Comparison of ENCODE assay signal across 38 mouse cellular contexts in genomic region chr1:161769329-161769728, GRCm38 (mm10). TPM values are rescaled to one million over a fixed set of nuclear protein-coding genes. Genes with fewer than 3 reads are reported as not detected.
"Had no signal": no experiment of that assay in that cellular context is flagged by ENCODE, and none has a peak within 500 bp of the region (broad histone marks: within the 10 kb centered on the region; RNA-seq: fewer than 3 reads in every experiment).

No protein-coding gene starts in this region.

- H3K4me1 ChIP-seq: limb, embryonic 10.5 days; limb, embryonic 12.5 days; limb, embryonic 13.5 days; limb, embryonic 15.5 days; midbrain, embryonic 10.5 days; midbrain, embryonic 12.5 days; midbrain, embryonic 13.5 days; midbrain, embryonic 15.5 days; neural tube, embryonic 12.5 days had no signal

- ATAC-seq: liver, embryonic 12.5 days; liver, postnatal 0 days; lung, postnatal 0 days; midbrain, embryonic 13.5 days; midbrain, embryonic 15.5 days; midbrain, embryonic 16.5 days had no signal

- H3K9me3 ChIP-seq: limb, embryonic 10.5 days; limb, embryonic 12.5 days; limb, embryonic 13.5 days; limb, embryonic 15.5 days; liver, embryonic 12.5 days; liver, embryonic 13.5 days; liver, embryonic 15.5 days; lung, embryonic 15.5 days; megakaryocyte, embryonic 14.5 days; midbrain, embryonic 10.5 days; midbrain, embryonic 12.5 days; midbrain, embryonic 13.5 days; midbrain, embryonic 15.5 days; neural tube, embryonic 12.5 days had no signal

- DNase-seq: left cerebral cortex, postnatal 4 days; liver; liver, embryonic 13.5 days; liver, postnatal 0 days; lung, adult 18-20 months; lung, adult 2 months; lung, embryonic 14.5 days; lung, postnatal 10 days; lung, postnatal 14 days; lung, postnatal 36 days; lung, postnatal 4 days; midbrain, embryonic 14.5 days had no signal

- H3K9ac ChIP-seq: limb, embryonic 12.5 days; limb, embryonic 13.5 days; limb, embryonic 15.5 days; liver, embryonic 12.5 days; liver, embryonic 13.5 days; liver, embryonic 14.5 days; liver, embryonic 15.5 days; liver, postnatal 0 days; lung, embryonic 14.5 days; lung, embryonic 15.5 days; midbrain, embryonic 12.5 days; midbrain, embryonic 13.5 days; midbrain, embryonic 15.5 days; neural tube, embryonic 12.5 days had no signal

- H3K4me2 ChIP-seq: limb, embryonic 12.5 days; limb, embryonic 13.5 days; limb, embryonic 15.5 days; liver, embryonic 11.5 days; liver, embryonic 12.5 days; liver, embryonic 13.5 days; liver, embryonic 15.5 days; lung, embryonic 14.5 days; lung, embryonic 15.5 days; midbrain, embryonic 11.5 days; midbrain, embryonic 12.5 days; midbrain, embryonic 13.5 days; midbrain, embryonic 15.5 days; neural tube, embryonic 12.5 days had no signal

- H3K27ac ChIP-seq: limb, embryonic 10.5 days; limb, embryonic 12.5 days; limb, embryonic 13.5 days; limb, embryonic 15.5 days; liver, embryonic 12.5 days; liver, embryonic 13.5 days; liver, embryonic 14.5 days; liver, embryonic 15.5 days; lung, embryonic 15.5 days; macrophage; midbrain, embryonic 10.5 days; midbrain, embryonic 12.5 days; midbrain, embryonic 13.5 days; midbrain, embryonic 15.5 days; neural tube, embryonic 12.5 days had no signal

- H3K27me3 ChIP-seq: limb, embryonic 12.5 days; limb, embryonic 13.5 days; limb, embryonic 15.5 days; liver, embryonic 15.5 days; lung, embryonic 15.5 days; midbrain, embryonic 12.5 days; midbrain, embryonic 13.5 days; midbrain, embryonic 15.5 days; neural tube, embryonic 12.5 days had no signal

- H3K4me3 ChIP-seq: limb, embryonic 10.5 days; limb, embryonic 12.5 days; limb, embryonic 13.5 days; limb, embryonic 15.5 days; liver, embryonic 12.5 days; liver, embryonic 13.5 days; liver, embryonic 15.5 days; lung, embryonic 15.5 days; megakaryocyte, embryonic 14.5 days; midbrain, embryonic 10.5 days; midbrain, embryonic 12.5 days; midbrain, embryonic 13.5 days; midbrain, embryonic 15.5 days; myocyte; neural tube, embryonic 12.5 days had no signal

- H3K36me3 ChIP-seq: limb, embryonic 10.5 days; limb, embryonic 12.5 days; limb, embryonic 13.5 days; limb, embryonic 15.5 days; liver, embryonic 12.5 days; liver, embryonic 13.5 days; liver, embryonic 15.5 days; lung, embryonic 15.5 days; midbrain, embryonic 10.5 days; midbrain, embryonic 12.5 days; midbrain, embryonic 13.5 days; midbrain, embryonic 15.5 days; neural tube, embryonic 12.5 days had no signal

RNA-seq across cellular contexts. Expression of gene Fasl, which starts 19.0 kb away (rescaled TPM):
- total RNA-seq: left cerebral cortex, postnatal 14 days; left cerebral cortex, postnatal 25 days; left cerebral cortex, postnatal 36 days had no signal
- polyA plus RNA-seq: limb, embryonic 10.5 days; limb, embryonic 11.5 days; limb, embryonic 12.5 days; limb, embryonic 13.5 days; limb, embryonic 15.5 days; liver, embryonic 11.5 days; liver, embryonic 12.5 days; liver, embryonic 13.5 days; lung, embryonic 14.5 days; lung, embryonic 16.5 days; macrophage; midbrain, embryonic 10.5 days; midbrain, embryonic 12.5 days; midbrain, embryonic 14.5 days; myocyte; neural tube, embryonic 11.5 days had no signal
